Mouse (Mus musculus): ENCODE results near the gene Epm2aip1. TPM values are rescaled to one million over a fixed set of nuclear protein-coding genes. Genes with fewer than 3 reads are reported as not detected.

Gene Epm2aip1
- polyA plus RNA-seq (2015; fragmentation: Nextera tagmentation; extraction: Ambion mirVana), result 27.4 and 28.4 TPM in 2 replicates

- Histone ChIP-seq H3K27me3 (no peaks in the 10 kb centered on the region), H3K4me2 (replicated peaks) (peak within 1 kb of the TSS; percentile 76), H3K4me3 (replicated peaks) (peak within 1 kb of the TSS; percentile 91), H3K9me3 (replicated peaks) (no peaks in the 10 kb centered on the region), H3K4me1 (peaks cover 33% of the 10 kb centered on the region), H3K9ac (peak within 1 kb of the TSS; percentile 97), H3K27ac (replicated peaks) (peak within 1 kb of the TSS; percentile 98), H3K36me3 (peaks cover 3% of the 10 kb centered on the region)
- peak; percentile 99 for ATAC-seq (ENCODE audit: insufficient number of reproducible peaks, low FRiP score, low TSS enrichment, low read depth)
- WGBS, result under 1% methylated on average over 64 of the region's 64 CpGs
These were observed at the start of gene Epm2aip1, which contains the start of gene Mlh1 for GRCm38 (mm10) chr9:111271434-111272160. Gene Epm2aip1 (plus strand): TSS chr9:111271929. Gene Mlh1 (minus strand): TSS chr9:111271791.

- 60% methylated on average over 5 of the region's 5 CpGs for WGBS
- Histone ChIP-seq H3K27ac (replicated peaks) (no peak overlapping the region), H3K27me3 (no peaks in the 10 kb centered on the region), H3K9me3 (replicated peaks) (no peaks in the 10 kb centered on the region), H3K4me2 (replicated peaks) (no peak overlapping the region), H3K4me1 (no peaks in the 10 kb centered on the region), H3K36me3 (peaks cover 72% of the 10 kb centered on the region), H3K4me3 (replicated peaks) (no peak overlapping the region), H3K9ac (no peak overlapping the region)
- no peak for ATAC-seq (ENCODE audit: insufficient number of reproducible peaks, low FRiP score, low TSS enrichment, low read depth)
These were observed 48.3 kb upstream of the Epm2aip1 start for GRCm38 (mm10) chr9:111223406-111223805.

- Histone ChIP-seq H3K4me3 (replicated peaks) (no peak overlapping the region), H3K9ac (no peak overlapping the region), H3K36me3 (peaks cover 74% of the 10 kb centered on the region), H3K27me3 (no peaks in the 10 kb centered on the region), H3K4me1 (no peaks in the 10 kb centered on the region), H3K9me3 (replicated peaks) (no peaks in the 10 kb centered on the region), H3K27ac (replicated peaks) (no peak overlapping the region), H3K4me2 (replicated peaks) (no peak overlapping the region)
- WGBS, result 87% methylated on average over 5 of the region's 5 CpGs
- no peak for ATAC-seq (ENCODE audit: insufficient number of reproducible peaks, low FRiP score, low TSS enrichment, low read depth)
These were observed 43.3 kb upstream of the Epm2aip1 start for GRCm38 (mm10) chr9:111228446-111228845.

GRCm38 (mm10) chr9:111234701-111235100 is 37.0 kb upstream of the Epm2aip1 start:
- no peak for ATAC-seq (ENCODE audit: insufficient number of reproducible peaks, low FRiP score, low TSS enrichment, low read depth)
- no peaks in the 10 kb centered on the region for H3K9me3 ChIP-seq (replicated peaks)
- H3K4me3 ChIP-seq (replicated peaks), result no peak overlapping the region
- H3K9ac ChIP-seq, result no peak overlapping the region
- H3K4me1 ChIP-seq, result no peaks in the 10 kb centered on the region
- no peak overlapping the region for H3K27ac ChIP-seq (replicated peaks)
- H3K36me3 ChIP-seq, result peaks cover 61% of the 10 kb centered on the region
- no peaks in the 10 kb centered on the region for H3K27me3 ChIP-seq
- no peak overlapping the region for H3K4me2 ChIP-seq (replicated peaks)
- WGBS, result 88% methylated on average over 9 of the region's 9 CpGs

GRCm38 (mm10) chr9:111237726-111238125 is 34.0 kb upstream of the Epm2aip1 start:
- H3K4me1 ChIP-seq, result no peaks in the 10 kb centered on the region
- ATAC-seq (ENCODE audit: insufficient number of reproducible peaks, low FRiP score, low TSS enrichment, low read depth), result no peak
- H3K9me3 ChIP-seq (replicated peaks), result no peaks in the 10 kb centered on the region
- no peaks in the 10 kb centered on the region for H3K27me3 ChIP-seq
- H3K4me3 ChIP-seq (replicated peaks), result no peak overlapping the region
- H3K36me3 ChIP-seq, result peaks cover 64% of the 10 kb centered on the region
- no peak overlapping the region for H3K4me2 ChIP-seq (replicated peaks)
- no peak overlapping the region for H3K27ac ChIP-seq (replicated peaks)
- H3K9ac ChIP-seq, result no peak overlapping the region

- Histone ChIP-seq H3K9me3 (replicated peaks) (no peaks in the 10 kb centered on the region), H3K4me3 (replicated peaks) (no peak overlapping the region), H3K4me2 (replicated peaks) (no peak overlapping the region), H3K27ac (replicated peaks) (no peak overlapping the region), H3K4me1 (no peaks in the 10 kb centered on the region), H3K9ac (no peak overlapping the region), H3K27me3 (no peaks in the 10 kb centered on the region), H3K36me3 (peaks cover 73% of the 10 kb centered on the region)
- 84% methylated on average over 4 of the region's 4 CpGs for WGBS
- ATAC-seq (ENCODE audit: insufficient number of reproducible peaks, low FRiP score, low TSS enrichment, low read depth), result no peak
These were observed 31.9 kb upstream of the Epm2aip1 start for GRCm38 (mm10) chr9:111239821-111240220.

- H3K27ac ChIP-seq (replicated peaks), result no peak overlapping the region
- no peaks in the 10 kb centered on the region for H3K9me3 ChIP-seq (replicated peaks)
- H3K4me2 ChIP-seq (replicated peaks), result no peak overlapping the region
- H3K9ac ChIP-seq, result no peak overlapping the region
- H3K4me3 ChIP-seq (replicated peaks), result no peak overlapping the region
- no peaks in the 10 kb centered on the region for H3K4me1 ChIP-seq
- ATAC-seq (ENCODE audit: insufficient number of reproducible peaks, low FRiP score, low TSS enrichment, low read depth), result 0 out of 2 replicates have a peak, but pooled peaks have one; percentile 39
- no peaks in the 10 kb centered on the region for H3K27me3 ChIP-seq
- peaks cover 60% of the 10 kb centered on the region for H3K36me3 ChIP-seq
- 48% methylated on average over 6 of the region's 6 CpGs for WGBS
These were observed 28.3 kb upstream of the Epm2aip1 start for GRCm38 (mm10) chr9:111243384-111243783.

- Histone ChIP-seq H3K9me3 (replicated peaks) (no peaks in the 10 kb centered on the region), H3K4me1 (no peaks in the 10 kb centered on the region), H3K4me2 (replicated peaks) (no peak overlapping the region), H3K27me3 (no peaks in the 10 kb centered on the region), H3K4me3 (replicated peaks) (no peak overlapping the region), H3K36me3 (peaks cover 63% of the 10 kb centered on the region), H3K9ac (no peak overlapping the region), H3K27ac (replicated peaks) (no peak overlapping the region)
- ATAC-seq (ENCODE audit: insufficient number of reproducible peaks, low FRiP score, low TSS enrichment, low read depth), result no peak
- WGBS, result 73% methylated on average over 6 of the region's 6 CpGs
These were observed 26.2 kb upstream of the Epm2aip1 start for GRCm38 (mm10) chr9:111245546-111245945.

GRCm38 (mm10) chr9:111247682-111248246 is 24.0 kb upstream of the Epm2aip1 start:
- no peak for ATAC-seq (ENCODE audit: insufficient number of reproducible peaks, low FRiP score, low TSS enrichment, low read depth)
- Histone ChIP-seq H3K36me3 (peaks cover 64% of the 10 kb centered on the region), H3K27ac (replicated peaks) (no peak overlapping the region), H3K9me3 (replicated peaks) (no peaks in the 10 kb centered on the region), H3K4me1 (no peaks in the 10 kb centered on the region), H3K4me2 (replicated peaks) (no peak overlapping the region), H3K9ac (no peak overlapping the region), H3K4me3 (replicated peaks) (no peak overlapping the region), H3K27me3 (no peaks in the 10 kb centered on the region)
- 74% methylated on average over 3 of the region's 3 CpGs for WGBS

- Histone ChIP-seq H3K9ac (no peak overlapping the region), H3K36me3 (peaks cover 69% of the 10 kb centered on the region), H3K4me3 (replicated peaks) (no peak overlapping the region), H3K27ac (replicated peaks) (no peak overlapping the region), H3K9me3 (replicated peaks) (no peaks in the 10 kb centered on the region), H3K27me3 (no peaks in the 10 kb centered on the region), H3K4me1 (no peaks in the 10 kb centered on the region), H3K4me2 (replicated peaks) (no peak overlapping the region)
- 76% methylated on average over 7 of the region's 7 CpGs for WGBS
- ATAC-seq (ENCODE audit: insufficient number of reproducible peaks, low FRiP score, low TSS enrichment, low read depth), result no peak
These were observed 19.4 kb upstream of the Epm2aip1 start for GRCm38 (mm10) chr9:111252161-111252869.

- H3K4me1 ChIP-seq, result no peaks in the 10 kb centered on the region
- no peak overlapping the region for H3K4me3 ChIP-seq (replicated peaks)
- H3K4me2 ChIP-seq (replicated peaks), result no peak overlapping the region
- WGBS, result 28% methylated on average over 1 of the region's 1 CpGs
- H3K27me3 ChIP-seq, result no peaks in the 10 kb centered on the region
- no peaks in the 10 kb centered on the region for H3K9me3 ChIP-seq (replicated peaks)
- H3K27ac ChIP-seq (replicated peaks), result no peak overlapping the region
- ATAC-seq (ENCODE audit: insufficient number of reproducible peaks, low FRiP score, low TSS enrichment, low read depth), result no peak
- H3K36me3 ChIP-seq, result peaks cover 68% of the 10 kb centered on the region
- H3K9ac ChIP-seq, result no peak overlapping the region
These were observed 11.3 kb upstream of the Epm2aip1 start for GRCm38 (mm10) chr9:111260360-111260985.
